Mouse (Mus musculus): ENCODE data around the gene Dek.

Gene Dek

GRCm38 (mm10) chr13:47106580-47106888 lies 533 bp upstream of the Dek start:
- no peak for DNase-seq

- peak; percentile 34 for DNase-seq
Observed at GRCm38 (mm10) chr13:47104856-47105541, 1.0 kb downstream of the Dek start.

GRCm38 (mm10) chr13:47104146-47104545 lies 1.9 kb downstream of the Dek start:
- no peak for DNase-seq

DNA sequence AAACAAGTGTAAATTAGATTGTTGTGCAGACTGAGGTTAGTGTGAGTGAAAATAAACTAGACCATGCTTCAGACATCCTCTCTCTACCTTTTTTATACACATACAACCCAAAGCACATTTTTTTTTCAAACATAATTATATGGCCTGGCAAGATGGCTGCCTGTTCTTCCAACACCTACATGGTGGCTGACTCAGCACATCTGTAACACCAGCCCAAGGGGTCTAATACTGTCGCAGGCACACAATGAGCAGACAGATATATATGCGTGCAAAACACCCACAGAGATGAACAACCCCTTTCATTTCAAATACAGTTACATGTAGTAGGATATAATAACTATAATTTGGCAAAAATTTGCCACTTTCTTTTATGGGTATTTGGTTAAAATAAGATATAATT lies 5.4 kb downstream of the Dek start:
- DNase-seq = no peak

DNA sequence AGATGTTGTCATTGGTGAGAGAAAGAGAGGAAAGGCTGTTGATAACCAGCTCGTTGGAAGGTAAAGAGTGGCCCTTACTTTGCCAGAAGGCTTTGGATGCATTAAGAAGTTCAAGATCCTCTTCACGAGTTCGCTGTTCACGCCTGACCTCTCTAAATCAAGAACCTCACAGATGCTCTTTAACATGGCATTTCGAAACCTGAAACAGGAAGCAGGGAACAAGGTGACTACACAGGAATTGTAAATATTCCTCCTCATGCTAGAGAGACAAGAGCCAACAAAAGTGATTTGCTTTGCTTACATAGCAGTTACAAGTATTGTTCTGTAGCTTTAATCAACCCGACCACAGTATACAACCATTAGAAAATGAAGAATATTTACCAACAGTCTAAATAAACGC lies 6.7 kb downstream of the Dek start:
- DNase-seq = no peak

DNA sequence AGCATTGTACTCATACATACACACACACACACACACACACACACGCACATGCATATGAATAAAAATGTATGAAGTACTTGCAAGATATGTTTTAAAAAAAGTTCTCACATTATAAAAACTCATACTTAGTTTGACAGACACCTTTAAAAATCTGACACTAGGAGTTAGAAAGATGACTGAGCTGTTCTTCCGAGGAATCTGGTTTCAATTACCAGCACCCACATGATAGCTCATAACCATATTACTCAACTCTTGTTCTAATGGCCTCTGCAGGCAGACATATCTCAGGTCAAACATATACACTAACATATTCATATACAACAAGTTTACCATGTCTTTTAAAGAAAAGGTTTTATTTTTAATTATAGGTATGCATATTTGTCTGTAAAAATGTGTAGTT lies 9.4 kb downstream of the Dek start:
- no peak for DNase-seq

DNA sequence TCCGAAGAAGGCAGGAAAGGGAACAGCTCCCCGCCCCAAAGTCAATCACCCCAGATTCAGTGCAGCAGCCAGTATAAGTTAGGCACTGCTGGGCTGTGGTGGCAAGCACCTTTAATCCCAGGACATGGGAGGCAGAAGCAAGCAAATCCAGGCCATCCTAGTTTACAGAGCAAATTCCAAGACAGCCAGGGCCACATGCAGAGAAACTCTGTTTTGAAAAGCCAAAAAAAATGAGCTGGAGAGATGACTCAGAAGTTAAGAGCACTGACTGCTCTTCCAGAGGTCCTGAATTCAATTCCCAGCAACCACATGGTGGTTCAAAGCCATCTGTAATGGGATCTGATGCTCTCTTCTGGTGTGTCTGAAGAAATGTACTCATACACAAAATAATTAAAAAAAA lies 12.2 kb downstream of the Dek start:
- DNase-seq = no peak

DNA sequence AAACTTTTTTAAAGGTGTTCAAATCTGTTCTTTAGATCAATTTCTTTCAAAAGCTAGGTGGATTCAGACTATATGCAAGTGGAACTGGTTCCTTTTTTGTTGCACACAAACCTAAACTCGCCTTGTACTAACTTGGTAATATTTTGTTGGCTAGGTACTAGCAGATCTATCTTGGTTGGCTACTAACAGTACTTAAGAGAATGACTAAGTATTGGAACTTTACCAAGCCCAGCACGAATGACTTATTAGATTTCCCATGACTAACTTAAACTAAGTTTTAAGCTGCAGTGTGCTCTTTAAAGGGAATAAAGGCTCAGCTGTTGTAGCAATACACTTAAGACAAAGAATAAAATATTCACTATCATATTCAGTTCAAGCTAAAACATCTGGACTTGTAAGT lies 16.7 kb downstream of the Dek start:
- no peak for DNase-seq

GRCm38 (mm10) chr13:47088433-47088832 lies 17.6 kb downstream of the Dek start:
- no peak for DNase-seq

DNA sequence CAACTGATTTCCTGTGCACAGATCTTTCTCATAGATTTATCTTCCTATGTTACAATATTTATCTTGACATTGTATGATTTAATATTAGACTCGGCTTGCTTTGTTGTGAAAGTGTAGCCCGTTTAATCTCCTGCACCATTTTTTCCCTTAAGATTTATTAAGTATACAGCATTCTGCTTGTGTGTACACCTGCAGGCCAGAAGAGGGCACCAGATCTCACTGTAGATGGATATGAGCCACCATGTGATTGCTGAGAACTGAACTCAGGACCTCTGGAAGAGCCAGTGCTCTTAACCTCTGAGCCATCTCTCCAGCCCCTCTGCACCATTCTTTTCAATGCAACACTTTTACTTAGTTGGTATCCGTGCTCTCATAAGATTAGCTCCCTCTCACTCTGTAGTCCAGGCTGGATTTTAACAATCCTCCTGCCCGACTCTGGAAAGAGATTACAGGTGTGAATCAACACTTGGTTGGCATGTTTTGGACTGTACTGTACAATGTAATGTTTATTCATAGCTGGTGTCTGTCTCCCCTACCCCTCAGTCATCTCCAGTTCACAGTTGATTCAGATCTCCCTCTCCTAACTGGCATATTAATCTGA lies 25.0 kb downstream of the Dek start:
- DNase-seq = no peak

DNA sequence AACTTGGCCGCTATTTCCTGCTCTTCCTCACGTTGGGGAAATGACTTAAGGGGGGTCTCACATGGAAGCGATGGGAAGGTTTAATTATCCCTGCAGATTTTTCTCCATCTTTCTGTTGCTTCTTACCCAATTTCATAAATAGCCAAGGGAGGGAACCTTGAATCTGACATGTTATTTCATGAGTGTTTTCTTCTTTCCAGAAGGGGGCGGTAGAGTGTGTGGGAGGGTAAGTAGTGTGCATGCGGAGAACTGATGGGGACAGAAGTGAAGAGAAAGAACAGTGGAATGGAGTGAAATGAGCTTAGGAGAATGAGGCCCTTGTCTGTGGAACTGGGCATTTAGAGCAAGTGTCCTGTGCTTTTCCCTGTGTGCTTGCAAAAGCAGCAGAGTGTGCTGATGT lies 27.2 kb downstream of the Dek start:
- no peak for DNase-seq

DNA sequence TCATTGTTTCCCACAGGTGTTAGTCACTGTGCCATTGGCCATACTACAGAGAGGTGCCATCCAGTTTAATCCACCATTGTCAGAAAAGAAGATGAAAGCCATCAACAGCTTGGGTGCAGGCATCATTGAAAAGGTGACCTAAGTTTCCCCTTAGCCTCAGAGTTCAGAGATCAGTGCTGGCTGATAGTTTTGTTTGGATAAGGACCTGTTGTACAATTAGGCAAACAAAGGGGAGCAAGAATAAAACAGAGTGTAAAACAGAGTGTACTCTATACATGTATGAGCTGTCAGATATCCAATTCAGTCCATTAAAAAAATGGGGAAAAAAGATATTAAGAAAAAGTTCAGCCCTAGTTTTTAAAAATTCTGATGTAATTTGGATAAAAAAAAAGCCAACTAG lies 28.6 kb downstream of the Dek start:
- no peak for DNase-seq

- no peak for DNase-seq
Observed at GRCm38 (mm10) chr13:47076156-47076555, 29.8 kb downstream of the Dek start.

GRCm38 (mm10) chr13:47072484-47072883 lies 33.5 kb downstream of the Dek start:
- DNase-seq = no peak

- DNase-seq = no peak
Observed at GRCm38 (mm10) chr13:47071871-47072270, 34.1 kb downstream of the Dek start.

GRCm38 (mm10) chr13:47070329-47071080 lies 35.5 kb downstream of the Dek start:
- no peak for DNase-seq

DNA sequence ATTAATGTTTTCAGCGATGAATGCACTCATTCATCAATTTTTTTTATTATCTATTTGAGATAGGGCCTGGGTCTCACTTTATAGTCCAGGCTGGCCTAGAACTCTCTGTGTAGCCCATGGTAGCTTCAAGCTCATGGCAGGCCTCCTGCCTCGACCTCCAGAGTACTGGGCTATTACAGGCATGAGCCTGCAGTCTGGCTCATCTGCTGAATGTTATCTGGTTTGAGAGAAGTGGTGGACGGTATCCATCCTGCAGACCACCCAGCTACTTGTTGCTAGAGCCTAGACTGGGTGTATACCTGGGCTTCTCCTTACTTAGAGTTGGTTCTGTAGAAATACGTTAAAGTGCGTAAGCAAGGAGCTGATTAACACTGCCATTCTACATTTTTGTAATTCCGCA lies 39.0 kb downstream of the Dek start:
- no peak for DNase-seq

DNA sequence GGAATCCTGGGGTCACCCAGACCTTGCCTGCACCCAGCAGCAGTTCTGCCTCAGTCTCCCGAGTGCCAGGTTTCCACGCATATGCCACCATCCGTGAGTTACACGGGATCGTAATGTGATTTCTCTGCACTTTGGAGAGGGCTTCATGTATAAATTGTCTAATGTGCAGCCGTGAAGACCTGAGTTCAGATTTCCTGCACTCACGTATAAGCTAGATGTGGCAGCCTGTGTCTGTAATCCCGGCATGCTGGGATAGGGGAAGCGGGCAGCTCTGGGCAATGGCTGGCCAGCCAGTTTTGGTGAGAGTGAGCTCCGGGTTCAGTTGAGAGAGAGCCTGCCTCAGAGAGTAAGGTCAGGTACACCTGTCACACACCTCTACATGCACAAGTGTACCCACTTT lies 39.5 kb downstream of the Dek start:
- no peak for DNase-seq

- no peak for DNase-seq
Observed at GRCm38 (mm10) chr13:47063985-47064760, 41.8 kb downstream of the Dek start.

- no peak for DNase-seq
Observed at GRCm38 (mm10) chr13:47062756-47063155, 43.2 kb downstream of the Dek start.

GRCm38 (mm10) chr13:47056781-47057180 lies 49.2 kb downstream of the Dek start:
- no peak for DNase-seq

DNA sequence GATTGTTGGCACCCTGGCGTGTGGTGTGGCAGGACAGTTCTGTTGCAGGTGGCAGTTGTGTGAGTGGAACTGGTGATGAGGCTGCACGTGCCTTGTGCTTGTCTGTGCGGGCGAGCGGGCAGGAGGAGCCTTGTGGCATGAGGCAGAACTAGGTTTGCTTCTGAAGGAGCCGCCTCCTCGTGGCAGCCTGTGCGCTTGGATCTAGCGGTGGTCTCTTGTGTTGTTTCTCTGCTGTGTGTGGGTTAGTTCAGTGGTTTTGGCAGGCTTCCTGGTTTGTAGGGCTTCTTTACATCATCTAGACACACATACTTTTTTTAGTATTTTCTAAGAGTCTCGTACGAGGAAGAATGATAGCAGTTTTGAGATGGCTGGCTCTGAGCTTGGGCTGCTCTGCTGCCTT lies 49.9 kb downstream of the Dek start:
- no peak for DNase-seq

- DNase-seq = no peak
Observed at GRCm38 (mm10) chr13:47053971-47054370, 52.0 kb downstream of the Dek start.

DNA sequence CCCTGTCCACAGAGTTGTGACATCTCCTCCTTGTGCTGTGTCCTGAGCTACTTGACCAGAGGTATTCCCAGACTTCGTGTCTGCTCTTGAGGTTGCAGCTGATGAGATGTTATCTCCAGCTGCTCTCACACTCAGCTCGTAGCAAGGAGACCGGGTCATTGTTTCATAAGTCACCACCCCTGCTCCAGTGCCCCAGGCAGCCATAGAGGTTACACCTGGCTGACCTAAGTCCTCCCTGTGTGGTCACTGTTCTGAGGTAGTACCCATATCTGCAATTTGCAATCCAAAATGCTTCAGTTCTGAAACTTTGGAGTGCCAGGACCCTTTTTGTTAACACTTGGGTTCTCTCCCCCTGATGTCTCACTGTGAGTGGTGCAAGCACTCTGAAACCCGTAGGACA lies 56.0 kb downstream of the Dek start:
- DNase-seq = no peak

All from kidney, adult 18-20 months (tissue).